Mouse (Mus musculus) frontal cortex, postnatal 10 days (tissue): Measurements from ENCODE around the gene C1s2.
"Not testable (repeated sequence)": the region's sequence is repeated elsewhere in the genome, so short reads cannot be mapped to it uniquely, and the experiment has no call there.

Experiments used
- DNase-seq, 2 experiments: peaks; one replicate each; pipeline ENCODE4 v3.0.0; 2022; ENCODE audit warnings: low spot score in 2 of 2, mixed read lengths in 1 of 2

C1s2 gene

GRCm38 (mm10) chr6:124640041-124640440, 4.2 kb upstream of the C1s2 start:
- DNase-seq: no peak

GRCm38 (mm10) chr6:124636858-124637460, 1.1 kb upstream of the C1s2 start:
- not testable (repeated sequence) for DNase-seq

DNA sequence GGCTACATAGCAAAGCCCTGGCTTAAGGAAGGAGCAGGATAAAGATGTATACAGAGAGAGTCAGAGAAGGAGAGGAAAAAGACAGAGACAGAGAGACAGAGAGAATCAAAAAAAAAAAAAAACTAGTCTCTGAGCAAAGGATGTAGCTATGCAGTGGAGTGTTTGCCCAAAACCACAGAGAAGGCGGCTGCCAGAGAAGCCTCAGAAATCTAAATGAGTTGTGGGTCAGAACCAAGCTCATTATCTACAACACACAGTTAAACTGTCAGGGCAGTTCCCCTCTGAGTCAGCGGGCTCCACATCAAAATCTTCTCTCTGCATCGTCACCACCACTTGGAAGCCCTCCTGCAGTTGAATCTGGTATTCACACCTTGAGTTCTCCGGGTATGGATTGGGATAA, 5.1 kb downstream of the C1s2 start:
- DNase-seq: no peak

- not testable (repeated sequence) for DNase-seq
Observed at GRCm38 (mm10) chr6:124626184-124626583, 9.7 kb downstream of the C1s2 start.

DNA sequence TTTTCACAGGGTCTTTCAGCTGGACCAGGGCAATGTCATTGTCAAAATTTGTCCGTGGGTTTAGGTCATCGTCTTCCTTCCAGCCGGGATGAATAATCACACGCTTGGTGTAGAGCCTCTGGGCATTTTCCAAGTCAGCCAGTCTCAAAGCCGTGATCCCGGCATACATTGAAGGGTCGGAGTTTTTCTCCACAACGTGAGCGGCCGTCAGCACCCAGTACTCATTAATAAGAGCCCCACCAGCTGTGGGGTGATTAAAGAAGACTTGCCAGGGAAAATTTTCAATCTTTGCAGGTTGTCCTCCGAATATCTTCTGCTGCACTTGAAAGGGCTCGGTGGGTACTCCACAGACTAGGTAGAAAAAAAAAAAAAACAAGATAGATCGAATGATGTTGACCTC, 10.3 kb downstream of the C1s2 start:
- no peak for DNase-seq

GRCm38 (mm10) chr6:124602031-124602430, 33.9 kb downstream of the C1s2 start:
- no peak for DNase-seq

- no peak for DNase-seq
Observed at GRCm38 (mm10) chr6:124593121-124593520, 42.8 kb downstream of the C1s2 start.

DNA sequence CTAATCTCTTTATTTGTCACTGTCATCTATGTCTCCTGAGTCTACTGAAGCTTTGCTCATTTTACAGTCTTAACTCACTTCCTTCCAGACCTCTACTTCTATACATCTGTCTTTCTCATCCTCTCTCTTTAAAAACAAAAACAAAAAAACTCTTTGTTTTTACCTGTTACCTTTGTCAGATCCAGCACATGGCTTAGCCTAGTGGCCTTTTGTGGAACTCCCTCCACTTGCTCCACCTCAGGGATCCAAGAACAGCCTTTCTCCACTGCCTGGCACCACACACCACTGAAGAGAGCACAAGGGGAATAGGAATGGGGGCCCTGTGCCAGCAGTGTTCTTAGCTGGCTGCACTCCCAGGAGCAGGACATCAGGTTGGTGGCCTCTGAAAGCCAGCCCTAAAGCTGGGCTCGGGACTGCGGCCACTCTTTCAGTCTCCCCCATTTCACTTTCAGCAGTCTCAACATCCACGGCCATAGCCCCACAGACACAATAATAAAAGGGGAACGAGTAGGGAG, 43.6 kb downstream of the C1s2 start:
- no peak for DNase-seq

DNA sequence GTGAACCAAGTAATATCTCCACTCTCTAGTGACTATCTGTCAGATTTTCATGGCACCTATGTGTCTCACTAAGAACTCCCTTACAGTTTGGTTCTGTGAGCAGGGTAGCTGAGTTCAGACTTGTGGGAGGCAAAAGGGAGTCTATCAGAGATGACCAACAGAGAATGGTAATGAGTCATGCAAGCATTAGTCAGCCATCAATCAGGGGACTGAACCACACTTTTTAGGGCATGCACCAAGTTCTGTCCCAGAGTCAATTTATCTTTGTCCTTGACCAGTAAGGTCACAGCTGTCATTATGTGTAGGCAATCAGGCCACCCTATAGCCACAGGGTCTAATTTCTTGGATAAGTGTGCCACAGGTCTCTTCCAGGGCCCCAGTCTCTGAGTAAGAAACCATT, 47.1 kb downstream of the C1s2 start:
- DNase-seq: no peak

GRCm38 (mm10) chr6:124586266-124586665, 49.6 kb downstream of the C1s2 start:
- DNase-seq: no peak

GRCm38 (mm10) chr6:124585761-124586160, 50.1 kb downstream of the C1s2 start:
- no peak for DNase-seq

GRCm38 (mm10) chr6:124584935-124585334, 51.0 kb downstream of the C1s2 start:
- no peak for DNase-seq

DNA sequence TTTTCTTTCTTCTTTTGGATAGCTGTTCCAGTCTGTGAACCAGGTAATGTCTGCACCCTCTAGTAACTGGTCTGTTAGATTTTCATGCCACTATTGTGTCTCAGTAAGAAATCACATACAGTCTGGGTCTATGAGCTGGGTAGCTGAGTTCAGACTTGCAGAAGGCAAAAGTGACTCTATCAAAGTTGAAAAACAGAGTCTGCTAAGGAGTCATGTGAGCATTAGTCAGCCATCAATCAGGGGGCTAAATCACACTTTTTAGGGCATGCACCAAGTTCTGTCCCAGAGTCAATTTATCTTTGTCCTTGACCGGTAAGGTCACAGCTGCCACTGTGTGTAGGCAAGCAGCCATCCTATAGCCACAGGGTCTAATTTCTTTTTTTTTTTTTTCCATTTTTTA, 53.7 kb downstream of the C1s2 start:
- no peak for DNase-seq

DNA sequence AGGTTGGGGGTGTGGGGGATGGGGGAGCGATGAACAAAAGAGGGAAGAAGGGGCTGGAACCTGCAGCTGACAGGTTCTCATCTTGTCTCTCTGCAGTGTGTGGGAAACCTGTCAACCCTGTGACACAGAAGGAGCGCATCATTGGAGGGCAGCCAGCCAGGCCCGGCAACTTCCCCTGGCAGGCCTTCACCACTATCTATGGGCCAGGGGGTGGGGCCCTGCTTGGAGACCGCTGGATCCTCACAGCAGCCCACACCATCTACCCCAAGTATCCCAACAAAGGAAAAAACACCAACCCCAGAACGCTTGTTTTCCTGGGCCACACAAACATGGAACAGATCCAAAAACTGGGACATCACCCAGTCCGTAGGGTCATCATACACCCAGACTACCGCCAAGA, 55.7 kb downstream of the C1s2 start:
- not testable (repeated sequence) for DNase-seq

GRCm38 (mm10) chr6:124575155-124575678, 60.7 kb downstream of the C1s2 start:
- not testable (repeated sequence) for DNase-seq
